Mouse (Mus musculus): Measurements from ENCODE around the gene Lcat. TPM values are rescaled to one million over a fixed set of nuclear protein-coding genes. Genes with fewer than 3 reads are reported as not detected.
"Not testable (repeated sequence)": the region's sequence is repeated elsewhere in the genome, so short reads cannot be mapped to it uniquely, and the experiment has no call there.

The Lcat gene
- polyA plus RNA-seq (2016; fragmentation: Nextera tagmentation; extraction: Ambion mirVana): 0.85 and 0.98 TPM in 2 replicates

DNA sequence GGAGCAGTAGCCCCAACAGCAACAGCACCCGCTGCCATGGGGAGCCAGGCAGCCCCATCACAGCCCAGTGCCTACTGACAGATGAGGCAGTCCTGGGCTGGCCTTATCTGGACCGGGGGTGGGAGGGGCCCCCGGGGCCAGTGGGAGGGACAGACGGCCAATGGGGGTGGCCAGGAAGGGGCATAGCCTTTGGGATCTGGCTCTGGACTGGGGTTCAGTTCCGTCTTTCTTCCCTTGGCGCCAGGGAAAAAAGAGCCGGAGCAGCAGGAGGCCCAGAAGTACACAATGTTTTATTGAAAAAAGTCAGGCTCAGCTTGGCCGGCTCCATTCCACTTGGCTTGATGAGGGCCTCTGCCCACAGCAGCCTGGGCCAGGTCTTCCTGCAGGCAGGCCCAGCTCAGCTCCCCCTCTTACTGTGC is at the start of gene Lcat:
Lcat (minus strand) TSS at position 62 of the 419 bp plus-strand sequence.
- no peak for ATAC-seq (ENCODE audit: low FRiP score, low read depth)
- no peak within 1 kb of the TSS for H3K9ac ChIP-seq
- no peak within 1 kb of the TSS for H3K4me3 ChIP-seq
- no peaks in the 10 kb centered on the region for H3K27me3 ChIP-seq (replicated peaks)
- no peaks in the 10 kb centered on the region for H3K4me1 ChIP-seq
- H3K9me3 ChIP-seq: no peaks in the 10 kb centered on the region
- WGBS: 83% methylated on average over 8 of the region's 8 CpGs
- no peak within 1 kb of the TSS for H3K27ac ChIP-seq
- no peak within 1 kb of the TSS for H3K4me2 ChIP-seq (replicated peaks)
- peaks cover 21% of the 10 kb centered on the region; the same call in 1 of the 2 replicates for H3K36me3 ChIP-seq

DNA sequence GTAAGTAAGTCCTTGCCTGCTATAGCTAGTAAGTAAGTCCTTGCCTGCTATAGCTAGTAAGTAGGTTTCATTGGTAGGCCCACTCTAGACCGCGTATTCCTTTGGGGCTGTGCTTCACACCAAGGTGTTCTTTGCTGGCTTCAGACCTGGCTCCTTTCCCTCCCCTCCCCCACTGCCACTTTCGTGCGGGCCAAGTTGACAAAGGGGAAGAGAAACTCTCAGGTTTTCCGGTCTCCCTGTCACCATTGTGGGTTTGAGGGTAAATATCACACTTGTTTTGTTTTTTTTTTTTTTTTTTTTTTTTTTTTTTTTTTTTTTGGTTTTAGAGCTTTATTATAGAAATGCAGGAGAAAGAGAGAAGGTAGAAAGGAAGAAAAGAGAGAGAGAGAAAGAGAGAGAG is 49.3 kb upstream of the Lcat start:
- Histone ChIP-seq H3K9ac (no peak overlapping the region), H3K27ac (no peak overlapping the region), H3K27me3 (replicated peaks) (no peaks in the 10 kb centered on the region), H3K9me3 (no peaks in the 10 kb centered on the region), H3K4me2 (replicated peaks) (no peak overlapping the region), H3K4me3 (no peak overlapping the region), H3K4me1 (no peaks in the 10 kb centered on the region), H3K36me3 (no peaks in the 10 kb centered on the region)
- no peak for ATAC-seq (ENCODE audit: low FRiP score, low read depth)
- 75% methylated on average over 5 of the region's 5 CpGs for WGBS

DNA sequence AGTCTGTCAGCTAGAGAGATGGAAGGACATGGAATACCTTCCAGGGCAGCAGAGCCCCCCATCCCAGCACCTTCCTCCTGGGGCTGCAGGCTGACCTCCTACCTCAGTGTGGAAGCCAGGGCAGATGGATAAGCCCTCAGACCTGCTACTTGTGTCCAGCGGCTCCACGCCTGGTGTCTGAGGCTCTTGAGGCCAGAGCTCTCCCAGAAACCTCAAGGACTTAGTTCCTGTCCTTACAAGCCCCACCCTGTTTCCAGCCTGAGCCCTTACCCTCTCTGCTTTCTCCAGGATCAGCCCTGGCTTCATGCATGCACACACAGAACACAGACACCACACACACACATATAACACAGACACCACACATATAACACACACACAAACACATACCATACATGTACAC is 48.4 kb upstream of the Lcat start:
- Histone ChIP-seq H3K9ac (no peak overlapping the region), H3K27ac (no peak overlapping the region)

DNA sequence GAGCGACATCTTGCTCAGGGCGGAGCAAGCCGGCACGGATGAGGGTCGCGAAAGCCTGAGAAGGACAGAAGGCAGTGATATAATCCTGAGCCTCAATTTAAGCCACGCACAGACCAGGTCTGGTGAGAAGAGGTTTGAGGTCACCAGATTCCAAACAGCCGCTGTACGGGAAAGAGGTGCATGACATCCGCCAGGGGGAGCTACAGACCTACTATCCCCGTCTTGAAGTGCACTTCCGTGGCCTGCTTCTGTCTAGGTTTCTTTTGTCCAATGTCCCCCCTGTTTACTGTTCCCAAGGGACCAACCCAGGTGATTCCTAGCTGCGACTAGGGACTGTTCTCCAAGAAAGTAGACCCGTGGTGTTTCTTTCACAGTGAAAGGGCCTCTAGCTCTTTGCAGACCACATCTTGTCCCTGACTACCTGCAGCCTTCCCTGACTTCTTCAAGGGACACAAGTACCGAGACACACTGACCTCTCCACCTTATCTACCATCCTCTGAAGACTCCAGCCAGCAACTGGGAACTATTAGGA is 47.7 kb upstream of the Lcat start, which contains the start of gene Dus2:
Dus2 (plus strand) TSS at position 482 of the 532 bp plus-strand sequence.
- Histone ChIP-seq H3K9me3 (no peaks in the 10 kb centered on the region), H3K27me3 (replicated peaks) (no peaks in the 10 kb centered on the region), H3K4me3 (no peak within 1 kb of the TSS), H3K4me2 (replicated peaks) (0 out of 2 replicates have a peak within 1 kb of the TSS, but pooled peaks have one; percentile 20), H3K4me1 (no peaks in the 10 kb centered on the region), H3K27ac (no peak within 1 kb of the TSS), H3K36me3 (no peaks in the 10 kb centered on the region), H3K9ac (no peak within 1 kb of the TSS)
- 10% methylated on average over 15 of the region's 15 CpGs for WGBS
- peak; percentile 58; the same call in 1 of the 2 replicates for ATAC-seq (ENCODE audit: low FRiP score, low read depth)

More for the DNA sequence above, 48.4 kb upstream of the Lcat start:
- Histone ChIP-seq H3K27me3 (replicated peaks) (no peaks in the 10 kb centered on the region), H3K36me3 (no peaks in the 10 kb centered on the region), H3K4me3 (no peak overlapping the region), H3K4me2 (replicated peaks) (no peak overlapping the region), H3K4me1 (no peaks in the 10 kb centered on the region), H3K9me3 (no peaks in the 10 kb centered on the region)
- 84% methylated on average over 2 of the region's 2 CpGs for WGBS
- ATAC-seq (ENCODE audit: low FRiP score, low read depth): no peak

DNA sequence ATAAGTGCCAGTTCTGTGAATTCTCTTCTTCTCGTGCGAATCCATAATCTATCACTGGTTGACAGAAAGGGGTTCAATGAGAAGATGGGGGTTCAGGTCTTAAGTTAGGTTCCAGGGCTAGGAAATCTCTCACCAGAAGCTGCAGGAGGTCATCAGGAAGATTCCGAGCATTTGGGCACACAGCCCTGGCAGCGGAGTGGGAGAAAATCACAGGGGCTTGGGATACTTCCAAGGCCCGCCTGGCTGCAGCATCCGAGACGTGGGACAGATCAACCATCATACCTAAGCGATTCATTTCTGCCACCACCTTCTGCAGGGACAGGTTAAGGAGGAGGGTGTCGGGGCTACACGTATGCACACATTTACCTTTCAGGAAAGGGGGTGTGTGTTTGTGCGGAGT is 45.4 kb upstream of the Lcat start:
- Histone ChIP-seq H3K4me1 (no peaks in the 10 kb centered on the region), H3K9me3 (no peaks in the 10 kb centered on the region), H3K36me3 (no peaks in the 10 kb centered on the region), H3K9ac (no peak overlapping the region), H3K27ac (no peak overlapping the region), H3K27me3 (replicated peaks) (no peaks in the 10 kb centered on the region), H3K4me2 (replicated peaks) (no peak overlapping the region), H3K4me3 (no peak overlapping the region)
- 88% methylated on average over 11 of the region's 11 CpGs for WGBS
- no peak for ATAC-seq (ENCODE audit: low FRiP score, low read depth)

DNA sequence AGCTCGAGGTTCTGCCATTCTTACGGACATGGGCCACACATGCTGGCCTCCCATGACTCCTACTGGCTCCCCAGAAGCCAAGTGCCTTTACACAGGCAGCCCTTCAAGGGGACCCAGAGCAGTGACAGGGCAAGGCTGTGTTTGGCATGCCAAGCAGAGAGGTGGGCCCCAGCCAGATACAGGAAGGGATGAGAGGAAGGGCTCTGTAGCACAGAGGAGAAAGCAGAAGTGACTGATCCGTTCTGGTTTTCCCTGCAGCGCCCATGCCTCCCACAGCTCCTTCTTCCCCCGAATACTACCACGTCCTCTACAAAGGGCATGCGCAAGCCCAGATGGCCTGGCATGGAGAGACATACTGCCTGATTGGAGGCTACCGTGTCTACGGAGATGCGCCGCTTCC is 40.2 kb upstream of the Lcat start:
- not testable (repeated sequence) for H3K9ac ChIP-seq; ATAC-seq (ENCODE audit: low FRiP score, low read depth); H3K27ac ChIP-seq; H3K36me3 ChIP-seq; H3K4me1 ChIP-seq; H3K4me3 ChIP-seq; H3K27me3 ChIP-seq (replicated peaks); H3K9me3 ChIP-seq; H3K4me2 ChIP-seq (replicated peaks)
- WGBS: 82% methylated on average over 11 of the region's 11 CpGs

DNA sequence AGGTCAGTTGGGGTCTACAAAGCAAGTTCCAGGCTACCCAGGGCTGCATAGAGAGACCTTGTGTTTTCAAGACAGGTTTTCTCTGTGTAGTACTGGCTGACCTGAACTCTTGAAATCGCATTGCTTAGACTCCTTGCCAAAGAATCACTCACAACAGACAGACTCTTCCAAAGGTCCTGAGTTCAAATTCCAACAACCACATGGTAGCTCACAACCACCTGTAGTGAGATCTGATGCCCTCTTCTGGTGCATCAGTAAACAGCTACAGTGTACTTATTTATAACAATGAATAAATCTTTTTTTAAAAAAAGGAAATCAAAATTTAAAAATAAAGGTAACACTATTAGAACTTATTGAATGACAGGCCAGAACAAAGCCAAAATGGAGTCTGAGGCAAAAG is 38.0 kb upstream of the Lcat start:
- Histone ChIP-seq H3K9me3 (no peaks in the 10 kb centered on the region), H3K4me3 (no peak overlapping the region), H3K4me1 (no peaks in the 10 kb centered on the region), H3K27ac (no peak overlapping the region), H3K9ac (no peak overlapping the region), H3K27me3 (replicated peaks) (no peaks in the 10 kb centered on the region), H3K36me3 (no peaks in the 10 kb centered on the region), H3K4me2 (replicated peaks) (no peak overlapping the region)
- ATAC-seq (ENCODE audit: low FRiP score, low read depth): no peak
- WGBS: 88% methylated on average over 1 of the region's 1 CpGs

DNA sequence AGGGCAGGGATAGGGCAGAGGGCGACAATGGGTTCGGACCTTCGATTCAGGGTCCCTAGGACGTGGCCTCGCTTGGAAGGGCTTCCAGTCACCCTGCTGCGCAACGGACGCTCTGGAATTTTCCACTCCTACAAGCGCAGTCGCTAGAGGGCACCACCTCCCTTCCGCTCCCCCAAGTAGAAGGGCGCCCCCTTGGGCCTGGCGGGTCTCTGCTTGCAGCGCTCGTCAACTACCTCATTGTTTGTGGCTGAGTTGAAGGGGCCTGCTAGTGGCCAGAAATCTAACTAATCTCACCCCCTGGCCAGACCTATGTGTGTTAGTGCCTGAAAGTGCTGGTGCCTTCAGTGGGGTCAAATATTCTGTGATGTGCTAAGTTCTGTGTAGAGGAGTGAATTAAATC is 36.1 kb upstream of the Lcat start, which contains the start of gene Dpep3:
Dpep3 (minus strand) TSS at position 105 of the 400 bp plus-strand sequence.
- Histone ChIP-seq H3K36me3 (no peaks in the 10 kb centered on the region), H3K27me3 (replicated peaks) (no peaks in the 10 kb centered on the region), H3K4me2 (replicated peaks) (no peak within 1 kb of the TSS), H3K9ac (no peak within 1 kb of the TSS), H3K4me3 (no peak within 1 kb of the TSS), H3K27ac (no peak within 1 kb of the TSS), H3K9me3 (no peaks in the 10 kb centered on the region), H3K4me1 (no peaks in the 10 kb centered on the region)
- WGBS: 90% methylated on average over 15 of the region's 15 CpGs
- no peak for ATAC-seq (ENCODE audit: low FRiP score, low read depth)

DNA sequence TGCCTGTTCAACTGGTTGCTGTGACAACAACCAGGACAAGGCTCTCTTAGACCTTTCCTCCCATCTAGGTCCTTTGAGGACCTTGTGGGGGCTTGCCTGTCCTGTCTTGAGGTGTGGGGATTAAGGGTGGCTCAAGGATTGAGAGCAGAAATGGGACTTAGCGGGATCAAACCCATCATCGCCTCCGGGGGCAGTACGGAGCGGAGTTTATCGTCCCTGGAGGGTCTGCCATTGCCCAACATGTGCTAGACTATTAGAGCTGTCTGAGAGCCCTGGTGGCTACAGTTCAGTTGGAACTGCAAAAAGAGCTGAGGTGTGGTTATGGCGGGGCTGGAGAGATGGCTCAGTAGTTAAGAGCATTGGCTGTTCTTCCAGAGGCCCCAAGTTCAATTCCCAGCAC is 32.2 kb upstream of the Lcat start:
- Histone ChIP-seq H3K9me3 (no peaks in the 10 kb centered on the region), H3K9ac (no peak overlapping the region), H3K27ac (no peak overlapping the region), H3K27me3 (replicated peaks) (no peaks in the 10 kb centered on the region), H3K4me2 (replicated peaks) (no peak overlapping the region), H3K4me3 (no peak overlapping the region), H3K36me3 (no peaks in the 10 kb centered on the region), H3K4me1 (no peaks in the 10 kb centered on the region)
- ATAC-seq (ENCODE audit: low FRiP score, low read depth): no peak
- WGBS: 72% methylated on average over 7 of the region's 7 CpGs

DNA sequence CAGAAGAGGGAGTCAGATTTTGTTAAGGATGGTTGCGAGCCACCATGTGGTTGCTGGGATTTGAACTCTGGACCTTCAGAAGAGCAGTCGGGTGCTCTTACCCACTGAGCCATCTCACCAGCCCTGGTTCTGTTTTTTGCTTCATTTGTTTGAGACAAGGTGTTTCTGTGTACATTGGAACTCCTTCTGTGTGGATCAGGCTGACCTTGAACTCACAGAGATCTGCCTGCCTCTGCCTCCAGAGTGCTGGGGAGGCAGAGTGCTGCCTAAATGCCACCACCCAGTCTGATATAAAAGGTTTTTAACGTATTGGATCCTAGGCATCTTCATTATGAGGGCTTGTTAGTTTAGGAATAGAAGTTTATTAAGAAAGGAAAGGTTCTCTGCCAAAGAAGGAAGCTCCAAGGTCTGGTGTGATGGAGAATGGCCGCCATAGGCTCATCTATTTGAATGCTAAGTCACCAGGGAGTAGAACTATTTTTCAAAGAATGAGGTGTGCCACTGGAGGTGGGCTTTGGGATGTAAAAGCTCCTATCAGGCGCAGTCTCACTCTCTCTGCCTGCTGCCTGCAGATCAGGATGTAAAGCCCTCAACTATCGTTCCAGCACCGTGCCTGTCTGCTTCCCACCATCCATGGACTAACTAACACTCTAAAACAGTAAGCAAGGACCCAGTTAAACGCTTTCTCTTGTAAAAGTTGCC is 28.0 kb upstream of the Lcat start:
- Histone ChIP-seq H3K9me3 (no peaks in the 10 kb centered on the region), H3K4me1 (no peaks in the 10 kb centered on the region), H3K4me2 (replicated peaks) (no peak overlapping the region), H3K27me3 (replicated peaks) (peaks cover 16% of the 10 kb centered on the region), H3K4me3 (no peak overlapping the region), H3K9ac (no peak overlapping the region), H3K36me3 (no peaks in the 10 kb centered on the region), H3K27ac (no peak overlapping the region)
- ATAC-seq (ENCODE audit: low FRiP score, low read depth): no peak
- WGBS: 67% methylated on average over 8 of the region's 8 CpGs

DNA sequence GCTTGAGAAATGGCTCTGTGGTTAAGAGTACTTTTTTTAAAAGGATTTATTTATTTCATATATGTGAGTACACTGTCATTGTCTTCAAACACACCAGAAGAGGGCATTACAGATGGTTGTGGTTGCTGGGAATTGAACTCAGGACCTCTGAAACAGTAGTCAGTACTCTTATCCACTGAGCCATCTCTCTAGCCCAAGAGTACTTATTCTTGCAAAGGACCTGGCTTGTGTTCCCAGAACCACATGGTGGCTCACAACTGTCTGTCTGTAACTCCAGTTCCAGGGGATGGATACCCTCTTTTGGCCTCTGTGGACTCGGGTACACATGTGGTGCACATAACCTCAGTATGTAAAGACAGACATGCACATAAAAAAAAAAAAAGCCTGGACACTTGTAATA is 26.2 kb upstream of the Lcat start:
- no peak overlapping the region for H3K4me3 ChIP-seq
- H3K4me2 ChIP-seq (replicated peaks): no peak overlapping the region
- peaks cover 7% of the 10 kb centered on the region; the same call in 1 of the 2 replicates for H3K4me1 ChIP-seq
- peaks cover 34% of the 10 kb centered on the region for H3K27me3 ChIP-seq (replicated peaks)
- H3K36me3 ChIP-seq: no peaks in the 10 kb centered on the region
- WGBS: 84% methylated on average over 1 of the region's 1 CpGs
- ATAC-seq (ENCODE audit: low FRiP score, low read depth): no peak
- no peak overlapping the region for H3K27ac ChIP-seq
- no peak overlapping the region for H3K9ac ChIP-seq
- H3K9me3 ChIP-seq: no peaks in the 10 kb centered on the region

DNA sequence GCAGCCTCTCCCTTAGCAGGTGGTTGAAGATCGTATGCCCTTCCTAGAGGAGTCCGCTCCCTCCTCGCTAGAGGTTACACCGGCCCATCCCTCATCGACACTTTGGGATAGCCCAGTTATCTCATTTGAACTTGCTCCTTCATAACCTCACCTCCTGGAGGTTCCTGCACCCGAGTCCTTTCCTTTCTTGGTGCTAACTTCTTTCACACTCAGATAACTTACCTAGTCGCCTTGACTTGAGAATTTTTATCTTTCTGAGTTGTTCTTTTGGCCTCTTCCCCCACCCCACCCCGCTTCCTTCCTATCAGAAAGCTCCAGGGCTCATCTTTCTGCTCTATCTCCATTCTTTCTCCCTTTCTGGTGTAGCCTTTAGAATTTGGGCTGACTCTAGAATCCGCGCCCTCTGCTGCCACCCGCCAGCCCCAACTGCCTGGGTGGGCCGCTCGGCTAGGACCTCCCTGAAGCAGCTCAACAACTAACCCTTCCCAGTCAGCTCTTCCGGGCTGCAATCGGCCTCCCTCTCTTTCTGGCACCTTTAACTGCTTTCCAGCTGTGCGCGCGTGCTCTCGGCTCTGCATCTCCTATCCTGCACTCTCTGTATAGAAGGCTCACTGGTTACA is 23.6 kb upstream of the Lcat start:
- H3K4me3 ChIP-seq: no peak overlapping the region
- no peak overlapping the region for H3K27ac ChIP-seq
- H3K4me1 ChIP-seq: peaks cover 7% of the 10 kb centered on the region; the same call in 1 of the 2 replicates
- ATAC-seq (ENCODE audit: low FRiP score, low read depth): no peak
- no peak overlapping the region for H3K9ac ChIP-seq
- peak overlapping the region; percentile 74 for H3K4me2 ChIP-seq (replicated peaks)
- H3K27me3 ChIP-seq (replicated peaks): peaks cover 38% of the 10 kb centered on the region
- 6% methylated on average over 19 of the region's 19 CpGs for WGBS
- no peaks in the 10 kb centered on the region for H3K9me3 ChIP-seq
- H3K36me3 ChIP-seq: no peaks in the 10 kb centered on the region
